Mouse (Mus musculus) lung, postnatal 0 days (tissue): Measurements from ENCODE around the gene Tmem110. TPM values are rescaled to one million over a fixed set of nuclear protein-coding genes. Genes with fewer than 3 reads are reported as not detected.
A peak's percentile ranks its signal among the peaks of the same experiment; 100 is the strongest.

Experiments
- ATAC-seq: fragments of 200-750 bp; cut with Nextera tagmentation; 2 replicates; pipeline ENCODE4 v1.8.0; 2017; ENCODE audit warnings: moderate library complexity
- DNase-seq: peaks from one replicate; pipeline ENCODE4 v3.0.0-alpha.2; 2016; ENCODE audit warnings: low spot score
- H3K27ac ChIP-seq: fragments of 300-500 bp; sonication (generic); 2 replicates; pipeline ENCODE4 v1.5.1; 2014; ENCODE audit warnings: antibody characterized with exemption, mild to moderate bottlenecking, low read length, mixed read lengths
- H3K27me3 ChIP-seq: fragments of 300-500 bp; sonication (generic); replicated peaks from 2 replicates; pipeline ENCODE4 v1.6.1; 2014; ENCODE audit warnings: low read length, mixed read lengths; ENCODE audit not compliant: insufficient read depth
- H3K36me3 ChIP-seq: fragments of 300-500 bp; sonication (generic); 2 replicates; pipeline ENCODE4 v1.6.1; 2014; ENCODE audit warnings: low read length, mixed read lengths; ENCODE audit not compliant: insufficient read depth
- H3K4me1 ChIP-seq: fragments of 300-500 bp; sonication (generic); 2 replicates; pipeline ENCODE4 v1.6.1; 2014; ENCODE audit warnings: antibody characterized with exemption, low read depth, low read length, mixed read lengths; ENCODE audit not compliant: insufficient read depth
- H3K4me2 ChIP-seq: fragments of 300-500 bp; sonication (generic); replicated peaks from 2 replicates; pipeline ENCODE4 v1.6.1; 2014; ENCODE audit warnings: low read depth, mild to moderate bottlenecking, low read length, moderate library complexity, mixed read lengths
- H3K4me3 ChIP-seq: fragments of 300-500 bp; sonication (generic); 2 replicates; pipeline ENCODE4 v1.5.1; 2014; ENCODE audit warnings: low read depth, low read length
- H3K9ac ChIP-seq: fragments of 300-500 bp; sonication (generic); replicated peaks from 2 replicates; pipeline ENCODE4 v1.6.1; 2014; ENCODE audit warnings: low read depth, mild to moderate bottlenecking
- H3K9me3 ChIP-seq: fragments of 300-500 bp; sonication (generic); 2 replicates; pipeline ENCODE4 v1.6.1; 2016; ENCODE audit warnings: low read length, mixed read lengths
- CTCF ChIP-seq: IDR thresholded peaks from 2 replicates; pipeline ENCODE4 v1.5.1; 2016; ENCODE audit warnings: antibody characterized with exemption, mild to moderate bottlenecking
- EP300 ChIP-seq: IDR thresholded peaks from 2 replicates; pipeline ENCODE4 v1.6.1; 2016; ENCODE audit warnings: antibody characterized with exemption, mild to moderate bottlenecking, control low read depth
- WGBS: fragments of 180-500 bp; shearing (Covaris S2); extraction: QIAGEN DNeasy Blood & Tissue Kit; methylation state at CpG from one replicate; pipeline ENCODE4 v1.1.7; 2014; 5-methylcytosine and 5-hydroxymethylcytosine counted together
- polyA plus RNA-seq: library from polyadenylated mRNA; unstranded; fragments of >200 nt; fragmentation: Nextera tagmentation; extraction: Ambion mirVana; gene quantifications from 2 replicates; pipeline ENCODE4 v1.2.1, GENCODE M21; 2015

Tmem110 gene
- polyA plus RNA-seq, 1 experiment from 2014 or later, result 44.7 TPM

GRCm38 (mm10) chr14:30913404-30913803, 88.0 kb downstream of the Tmem110 start:
- WGBS, result 54% methylated on average over 5 of the region's 5 CpGs

GRCm38 (mm10) chr14:30916516-30916915, 91.1 kb downstream of the Tmem110 start:
- Histone ChIP-seq H3K4me3 (no peak overlapping the region), H3K27ac (no peak overlapping the region), H3K4me1 (peaks cover 4% of the 10 kb centered on the region; the same call in 1 of the 2 replicates), H3K36me3 (no peaks in the 10 kb centered on the region), H3K27me3 (no peaks in the 10 kb centered on the region), H3K9ac (no peak overlapping the region), H3K4me2 (no peak overlapping the region), H3K9me3 (no peaks in the 10 kb centered on the region)
- ATAC-seq (no peak), DNase-seq (no peak)
- WGBS, result 96% methylated on average over 1 of the region's 1 CpGs
- no peak for TF ChIP-seq EP300
- no peak for TF ChIP-seq CTCF

More at GRCm38 (mm10) chr14:30913404-30913803, 88.0 kb downstream of the Tmem110 start:
- Histone ChIP-seq H3K27ac (no peak overlapping the region), H3K36me3 (no peaks in the 10 kb centered on the region), H3K4me1 (peaks cover 4% of the 10 kb centered on the region; the same call in 1 of the 2 replicates), H3K9me3 (no peaks in the 10 kb centered on the region), H3K4me3 (no peak overlapping the region), H3K9ac (no peak overlapping the region), H3K27me3 (no peaks in the 10 kb centered on the region), H3K4me2 (no peak overlapping the region)
- ATAC-seq, result peak; percentile 51
- DNase-seq, result peak; percentile 42
- TF ChIP-seq EP300, result no peak
- no peak for TF ChIP-seq CTCF

GRCm38 (mm10) chr14:30922053-30922670, 96.8 kb downstream of the Tmem110 start:
- no peak overlapping the region for H3K4me2 ChIP-seq
- no peaks in the 10 kb centered on the region for H3K36me3 ChIP-seq
- H3K9ac ChIP-seq, result no peak overlapping the region
- no peak overlapping the region for H3K27ac ChIP-seq
- TF ChIP-seq EP300 (no peak), CTCF (no peak)
- ATAC-seq (peak; percentile 70), DNase-seq (peak; percentile 75)
- H3K9me3 ChIP-seq, result no peaks in the 10 kb centered on the region
- no peaks in the 10 kb centered on the region for H3K4me1 ChIP-seq
- WGBS, result 37% methylated on average over 8 of the region's 8 CpGs
- H3K4me3 ChIP-seq, result no peak overlapping the region
- H3K27me3 ChIP-seq, result no peaks in the 10 kb centered on the region

GRCm38 (mm10) chr14:30923375-30924105, 98.2 kb downstream of the Tmem110 start, which contains the start of gene Itih3:
Itih3 (minus strand) TSS chr14:30923760.
- no peak within 1 kb of the TSS for H3K4me3 ChIP-seq
- peak; percentile 8; the same call in 1 of the 2 replicates for ATAC-seq
- H3K9me3 ChIP-seq, result no peaks in the 10 kb centered on the region
- no peak for TF ChIP-seq CTCF
- TF ChIP-seq EP300, result no peak
- 37% methylated on average over 6 of the region's 6 CpGs for WGBS
- H3K4me2 ChIP-seq, result no peak within 1 kb of the TSS
- no peaks in the 10 kb centered on the region for H3K36me3 ChIP-seq
- no peak within 1 kb of the TSS for H3K27ac ChIP-seq
- H3K27me3 ChIP-seq, result no peaks in the 10 kb centered on the region
- no peak within 1 kb of the TSS for H3K9ac ChIP-seq
- DNase-seq, result no peak
- no peaks in the 10 kb centered on the region for H3K4me1 ChIP-seq

- no peaks in the 10 kb centered on the region for H3K4me1 ChIP-seq
- H3K9ac ChIP-seq, result no peak overlapping the region
- no peaks in the 10 kb centered on the region for H3K36me3 ChIP-seq
- H3K27me3 ChIP-seq, result no peaks in the 10 kb centered on the region
- no peak overlapping the region for H3K4me3 ChIP-seq
- TF ChIP-seq EP300, result no peak
- TF ChIP-seq CTCF, result no peak
- H3K4me2 ChIP-seq, result no peak overlapping the region
- no peak for ATAC-seq
- DNase-seq, result no peak
- no peaks in the 10 kb centered on the region for H3K9me3 ChIP-seq
- 90% methylated on average over 3 of the region's 3 CpGs for WGBS
- H3K27ac ChIP-seq, result no peak overlapping the region
Measured at GRCm38 (mm10) chr14:30925492-30925891, 100.1 kb downstream of the Tmem110 start.

Other genes with a start within 250 kb of the Tmem110 start
- gene Prkcd, start 199.4 kb upstream of the Tmem110 start, polyA plus RNA-seq, result 59.4 and 68.4 TPM in 2 replicates
- gene Rft1, start 171.2 kb upstream of the Tmem110 start, polyA plus RNA-seq, result 14.4 and 15.5 TPM in 2 replicates
- 8.2 and 8.9 TPM in 2 replicates for gene Sfmbt1, start 110.7 kb upstream of the Tmem110 start, polyA plus RNA-seq
- 30.5 and 36.6 TPM in 2 replicates for gene Mustn1, start 53.6 kb downstream of the Tmem110 start, polyA plus RNA-seq
- 6.7 and 7.9 TPM in 2 replicates for gene Itih4, start 60.9 kb downstream of the Tmem110 start, polyA plus RNA-seq
- 2.2 and 2.5 TPM in 2 replicates for gene Itih3, start 98.2 kb downstream of the Tmem110 start, polyA plus RNA-seq
- gene Itih1, start 117.7 kb downstream of the Tmem110 start, polyA plus RNA-seq, result 0.81 and 1.1 TPM in 2 replicates
- 4.7 and 4.9 TPM in 2 replicates for gene Nek4, start 125.8 kb downstream of the Tmem110 start, polyA plus RNA-seq
- 42.4 and 48.9 TPM in 2 replicates for gene Glt8d1, start 175.8 kb downstream of the Tmem110 start, polyA plus RNA-seq
- gene Spcs1, start 176.1 kb downstream of the Tmem110 start, polyA plus RNA-seq, result 467 and 493 TPM in 2 replicates
- gene Pbrm1, start 193.5 kb downstream of the Tmem110 start, polyA plus RNA-seq, result 59.8 and 73.1 TPM in 2 replicates
- gene Gnl3, start 193.6 kb downstream of the Tmem110 start, polyA plus RNA-seq, result 29.5 and 31.9 TPM in 2 replicates